In genomic region chr11:116549273-116550038, GRCm38 (mm10) we compare ENCODE assay signal across 13 mouse cellular contexts. TPM values are rescaled to one million over a fixed set of nuclear protein-coding genes. Genes with fewer than 3 reads are reported as not detected.
DNase-seq lines count a peak whose midpoint lies in the region; ATAC-seq lines count a peak whose summit lies in the region.
"Had no signal": no experiment of that assay in that cellular context is flagged by ENCODE, and none has a peak within 500 bp of the region (broad histone marks: within the 10 kb centered on the region; RNA-seq: fewer than 3 reads in every experiment).

No protein-coding gene starts in this region.

- DNase-seq in heart, embryonic 10.5 days (ENCODE audit: low spot score) = no peak
- no peak for DNase-seq in heart, adult 9 months (ENCODE audit: low spot score in 2 of 2)
- DNase-seq in spleen, postnatal 14 days (ENCODE audit: low spot score in 2 of 2) = peak; percentile 29 to 49
- DNase-seq in spleen, adult 12 weeks (ENCODE audit: low spot score) = no peak
- peak; percentile 75 for DNase-seq in liver, embryonic 13.5 days
- no peak for DNase-seq in frontal cortex, postnatal 25 days (ENCODE audit: low spot score in 2 of 2)
- DNase-seq in midbrain, embryonic 14.5 days = no peak
- DNase-seq: adrenal gland, postnatal 10 days; layer of hippocampus, adult 9-11 months; lung, postnatal 36 days; right cerebral cortex, postnatal 14 days had no signal

- no peak overlapping the region for H3K4me3 ChIP-seq in heart, embryonic 10.5 days
- peak overlapping the region; percentile 42 for H3K4me3 ChIP-seq in liver, embryonic 13.5 days (replicated peaks)
- H3K4me3 ChIP-seq in midbrain, embryonic 15.5 days = no peak overlapping the region
- H3K4me3 ChIP-seq in midbrain, embryonic 14.5 days (replicated peaks; ENCODE audit: low read depth, low read length) = no peak overlapping the region

- H3K4me1 ChIP-seq in heart, embryonic 10.5 days = peaks cover 61% of the 10 kb centered on the region
- peaks cover 86% of the 10 kb centered on the region for H3K4me1 ChIP-seq in liver, embryonic 13.5 days (replicated peaks)
- H3K4me1 ChIP-seq in midbrain, embryonic 15.5 days = peaks cover 17% of the 10 kb centered on the region
- peaks cover 2% of the 10 kb centered on the region for H3K4me1 ChIP-seq in midbrain, embryonic 14.5 days (ENCODE audit: control insufficient read depth, insufficient read depth, low read length)

- H3K36me3 ChIP-seq in heart, embryonic 10.5 days = peaks cover 40% of the 10 kb centered on the region
- peaks cover 54% of the 10 kb centered on the region for H3K36me3 ChIP-seq in liver, embryonic 13.5 days
- H3K36me3 ChIP-seq in midbrain, embryonic 15.5 days (replicated peaks) = peaks cover 18% of the 10 kb centered on the region
- H3K36me3 ChIP-seq in midbrain, embryonic 14.5 days (ENCODE audit: control insufficient read depth, insufficient read depth, low read length) = peaks cover 38% of the 10 kb centered on the region

- peak overlapping the region; percentile 73 for H3K9ac ChIP-seq in liver, embryonic 13.5 days
- H3K9ac ChIP-seq in midbrain, embryonic 15.5 days = no peak overlapping the region
- no peak overlapping the region for H3K9ac ChIP-seq in midbrain, embryonic 14.5 days (replicated peaks; ENCODE audit: low read length)

- H3K27ac ChIP-seq in heart, embryonic 10.5 days = peak overlapping the region; percentile 83
- H3K27ac ChIP-seq in liver, embryonic 13.5 days = peak overlapping the region; percentile 94
- H3K27ac ChIP-seq in midbrain, embryonic 15.5 days = no peak overlapping the region
- no peak overlapping the region for H3K27ac ChIP-seq in midbrain, embryonic 14.5 days (replicated peaks; ENCODE audit: low read depth, low read length)

- H3K27me3 ChIP-seq in heart, embryonic 10.5 days (ENCODE audit: insufficient read depth, poor library complexity, severe bottlenecking) = no peaks in the 10 kb centered on the region
- no peaks in the 10 kb centered on the region for H3K27me3 ChIP-seq in liver, embryonic 13.5 days
- H3K27me3 ChIP-seq in midbrain, embryonic 15.5 days (replicated peaks) = no peaks in the 10 kb centered on the region
- H3K27me3 ChIP-seq in midbrain, embryonic 14.5 days (ENCODE audit: control insufficient read depth, insufficient read depth, low read length) = no peaks in the 10 kb centered on the region

- peak overlapping the region; percentile 70 for H3K4me2 ChIP-seq in liver, embryonic 13.5 days
- H3K4me2 ChIP-seq in midbrain, embryonic 15.5 days = no peak overlapping the region
- no peak overlapping the region for H3K4me2 ChIP-seq in midbrain, embryonic 14.5 days (ENCODE audit: low read length)

- 56% methylated on average over 11 of the region's 11 CpGs for WGBS in heart, embryonic 10.5 days
- WGBS in liver, embryonic 13.5 days (ENCODE audit: insufficient replicate concordance) = 32% methylated on average over 11 of the region's 11 CpGs
- WGBS in midbrain, embryonic 15.5 days = 89% methylated on average over 11 of the region's 11 CpGs
- WGBS in midbrain, embryonic 14.5 days = 92% methylated on average over 11 of the region's 11 CpGs

- H3K9me3 ChIP-seq in heart, embryonic 10.5 days = no peaks in the 10 kb centered on the region
- no peaks in the 10 kb centered on the region for H3K9me3 ChIP-seq in liver, embryonic 13.5 days (replicated peaks)
- H3K9me3 ChIP-seq in midbrain, embryonic 15.5 days = no peaks in the 10 kb centered on the region
- H3K9me3 ChIP-seq in midbrain, embryonic 14.5 days (ENCODE audit: control insufficient read depth, low read length) = no peaks in the 10 kb centered on the region

- peak; percentile 89 for ATAC-seq in liver, embryonic 13.5 days (ENCODE audit: low read depth)
- no peak for ATAC-seq in midbrain, embryonic 15.5 days (replicated peaks)
- ATAC-seq in midbrain, embryonic 14.5 days (ENCODE audit: low FRiP score, low TSS enrichment) = no peak

RNA-seq across cellular contexts. Expression of gene Sphk1, which starts 18.7 kb away (rescaled TPM):
- 2.3 and 2.7 TPM in 2 replicates for polyA plus RNA-seq in heart, embryonic 10.5 days (2016; fragmentation: Nextera tagmentation; extraction: Ambion mirVana)
- 28.5 and 32.7 TPM in 2 replicates for polyA plus RNA-seq in liver, embryonic 13.5 days (2015; fragmentation: Nextera tagmentation; extraction: Ambion mirVana)
- polyA plus RNA-seq in midbrain, embryonic 15.5 days (2015; fragmentation: Nextera tagmentation; extraction: Ambion mirVana) = 5.3 and 7.3 TPM in 2 replicates
- 5.4 and 6.0 TPM in 2 replicates for polyA plus RNA-seq in midbrain, embryonic 14.5 days (2014; fragmentation: Nextera tagmentation; extraction: Ambion mirVana)

RNA-seq across cellular contexts. Expression of gene Ube2o, which starts 31.8 kb away (rescaled TPM):
- polyA plus RNA-seq in heart, embryonic 10.5 days (2016; fragmentation: Nextera tagmentation; extraction: Ambion mirVana) = 8.5 and 10.3 TPM in 2 replicates
- 17.5 and 22.1 TPM in 2 replicates for polyA plus RNA-seq in liver, embryonic 13.5 days (2015; fragmentation: Nextera tagmentation; extraction: Ambion mirVana)
- 31.4 and 36.6 TPM in 2 replicates for polyA plus RNA-seq in midbrain, embryonic 15.5 days (2015; fragmentation: Nextera tagmentation; extraction: Ambion mirVana)
- polyA plus RNA-seq in midbrain, embryonic 14.5 days (2014; fragmentation: Nextera tagmentation; extraction: Ambion mirVana) = 26.1 and 26.9 TPM in 2 replicates

RNA-seq across cellular contexts. Expression of gene Aanat, which starts 36.8 kb away (rescaled TPM):
- polyA plus RNA-seq in heart, embryonic 10.5 days (2016; fragmentation: Nextera tagmentation; extraction: Ambion mirVana) = not detected in 2 replicates
- not detected in 2 replicates for polyA plus RNA-seq in liver, embryonic 13.5 days (2015; fragmentation: Nextera tagmentation; extraction: Ambion mirVana)
- 0.33 and 0.45 TPM in 2 replicates for polyA plus RNA-seq in midbrain, embryonic 15.5 days (2015; fragmentation: Nextera tagmentation; extraction: Ambion mirVana)
- 0.49 and 0.70 TPM in 2 replicates for polyA plus RNA-seq in midbrain, embryonic 14.5 days (2014; fragmentation: Nextera tagmentation; extraction: Ambion mirVana)
- polyA plus RNA-seq: kidney, embryonic 14.5 days had no signal

RNA-seq across cellular contexts. Expression of gene Prpsap1, which starts 55.5 kb away (rescaled TPM):
- 120 and 142 TPM in 2 replicates for polyA plus RNA-seq in heart, embryonic 10.5 days (2016; fragmentation: Nextera tagmentation; extraction: Ambion mirVana)
- 59.3 and 62.7 TPM in 2 replicates for polyA plus RNA-seq in liver, embryonic 13.5 days (2015; fragmentation: Nextera tagmentation; extraction: Ambion mirVana)
- 199 and 200 TPM in 2 replicates for polyA plus RNA-seq in midbrain, embryonic 15.5 days (2015; fragmentation: Nextera tagmentation; extraction: Ambion mirVana)
- polyA plus RNA-seq in midbrain, embryonic 14.5 days (2014; fragmentation: Nextera tagmentation; extraction: Ambion mirVana) = 171 and 174 TPM in 2 replicates

Comparison
In these comparisons a context has a peak if more than half of its experiments do, and no peak if none do; other contexts are left out.
1. DNase-seq: peak in spleen, postnatal 14 days (2 of 2) and liver, embryonic 13.5 days (single experiment); none in heart, embryonic 10.5 days (single experiment), heart, adult 9 months (0 of 2), spleen, adult 12 weeks (single experiment), frontal cortex, postnatal 25 days (0 of 2) and midbrain, embryonic 14.5 days (single experiment).
2. H3K27ac ChIP-seq: peak in heart, embryonic 10.5 days (single experiment) and liver, embryonic 13.5 days (single experiment); none in midbrain, embryonic 15.5 days (single experiment) and midbrain, embryonic 14.5 days (single experiment).